Mouse (Mus musculus) left cerebral cortex, postnatal 25 days (tissue): ENCODE measurements at regions not wholly inside any gene's neighbourhood (a gene's known extent, or its start where the extent isn't known, plus 50 kb on each side); places are given as distances from the start of the nearest gene placed in this dataset.

Experiments used
- DNase-seq, 2 experiments: peaks; one replicate each; pipeline ENCODE4 v3.0.0; 2022; ENCODE audit warnings: low spot score in 2 of 2, mixed read lengths in 1 of 2
- intact Hi-C: fragments of 180-260 bp; cut with DNase I; formaldehyde crosslinking; loops from one replicate; pipeline ENCODE4 v1.15.1; 2025

- intact Hi-C loops, result no loop called here
- peak; percentile 16 to 72 for DNase-seq
Observed at GRCm38 (mm10) chrX:117559063-117559462, 544.5 kb downstream of the H2afb1 start.
